Mouse (Mus musculus) myocyte (in vitro differentiated cells): ENCODE results near the gene Tmem97.

Experiments
- CEBPB ChIP-seq: IDR thresholded peaks from 2 replicates; pipeline ENCODE4 v1.6.1; 2011; ENCODE audit warnings: mild to moderate bottlenecking, moderate library complexity; ENCODE audit not compliant: poor library complexity, insufficient read depth, severe bottlenecking
- E2F4 ChIP-seq: IDR thresholded peaks from one replicate; pipeline ENCODE4 v1.6.1; 2011; ENCODE audit warnings: mild to moderate bottlenecking, control low read depth, moderate library complexity; ENCODE audit not compliant: insufficient read depth
- MAX ChIP-seq: IDR thresholded peaks from one replicate; pipeline ENCODE4 v1.6.1; 2011; ENCODE audit warnings: low read depth, mild to moderate bottlenecking, control low read depth
- MYOD1 ChIP-seq, 3 experiments: IDR thresholded peaks; one replicate each; pipeline ENCODE4 v1.6.1; 2011; ENCODE audit warnings: control low read depth in 2 of 3, low read depth in 2 of 3, mild to moderate bottlenecking in 2 of 3, moderate library complexity in 1 of 3; ENCODE audit not compliant: insufficient read length in 2 of 3, control insufficient read depth in 1 of 3
- MYOG ChIP-seq, 3 experiments: IDR thresholded peaks; one replicate each; pipeline ENCODE4 v1.6.1; 2011; ENCODE audit warnings: control low read depth in 2 of 3, low read depth in 2 of 3, mild to moderate bottlenecking in 2 of 3; ENCODE audit not compliant: insufficient read length in 2 of 3, control insufficient read depth in 1 of 3, insufficient read depth in 1 of 3
- POLR2A ChIP-seq: IDR thresholded peaks from one replicate; pipeline ENCODE4 v1.6.1; 2011; ENCODE audit warnings: low read depth, mild to moderate bottlenecking, control low read depth, moderate library complexity; ENCODE audit not compliant: insufficient read length
- POLR2AphosphoS2 ChIP-seq: IDR thresholded peaks from one replicate; pipeline ENCODE4 v1.6.1; 2011; ENCODE audit warnings: low read depth, control low read depth; ENCODE audit not compliant: insufficient read length
- REST ChIP-seq: IDR thresholded peaks from one replicate; pipeline ENCODE4 v1.6.1; 2011; ENCODE audit warnings: mild to moderate bottlenecking, control low read depth, moderate library complexity; ENCODE audit not compliant: insufficient read depth, insufficient read length
- SRF ChIP-seq: IDR thresholded peaks from one replicate; pipeline ENCODE4 v1.6.1; 2011; ENCODE audit warnings: low read depth; ENCODE audit not compliant: control insufficient read depth, insufficient read length
- TCF12 ChIP-seq: IDR thresholded peaks from one replicate; pipeline ENCODE4 v1.6.1; 2011; ENCODE audit warnings: mild to moderate bottlenecking, control low read depth; ENCODE audit not compliant: poor library complexity, insufficient read depth, severe bottlenecking
- TCF3 ChIP-seq: IDR thresholded peaks from one replicate; pipeline ENCODE4 v1.6.1; 2011; ENCODE audit warnings: low read depth, control low read depth; ENCODE audit not compliant: insufficient read length
- USF1 ChIP-seq: IDR thresholded peaks from one replicate; pipeline ENCODE4 v1.6.1; 2011; ENCODE audit warnings: low read depth, mild to moderate bottlenecking, control low read depth, moderate library complexity

DNA sequence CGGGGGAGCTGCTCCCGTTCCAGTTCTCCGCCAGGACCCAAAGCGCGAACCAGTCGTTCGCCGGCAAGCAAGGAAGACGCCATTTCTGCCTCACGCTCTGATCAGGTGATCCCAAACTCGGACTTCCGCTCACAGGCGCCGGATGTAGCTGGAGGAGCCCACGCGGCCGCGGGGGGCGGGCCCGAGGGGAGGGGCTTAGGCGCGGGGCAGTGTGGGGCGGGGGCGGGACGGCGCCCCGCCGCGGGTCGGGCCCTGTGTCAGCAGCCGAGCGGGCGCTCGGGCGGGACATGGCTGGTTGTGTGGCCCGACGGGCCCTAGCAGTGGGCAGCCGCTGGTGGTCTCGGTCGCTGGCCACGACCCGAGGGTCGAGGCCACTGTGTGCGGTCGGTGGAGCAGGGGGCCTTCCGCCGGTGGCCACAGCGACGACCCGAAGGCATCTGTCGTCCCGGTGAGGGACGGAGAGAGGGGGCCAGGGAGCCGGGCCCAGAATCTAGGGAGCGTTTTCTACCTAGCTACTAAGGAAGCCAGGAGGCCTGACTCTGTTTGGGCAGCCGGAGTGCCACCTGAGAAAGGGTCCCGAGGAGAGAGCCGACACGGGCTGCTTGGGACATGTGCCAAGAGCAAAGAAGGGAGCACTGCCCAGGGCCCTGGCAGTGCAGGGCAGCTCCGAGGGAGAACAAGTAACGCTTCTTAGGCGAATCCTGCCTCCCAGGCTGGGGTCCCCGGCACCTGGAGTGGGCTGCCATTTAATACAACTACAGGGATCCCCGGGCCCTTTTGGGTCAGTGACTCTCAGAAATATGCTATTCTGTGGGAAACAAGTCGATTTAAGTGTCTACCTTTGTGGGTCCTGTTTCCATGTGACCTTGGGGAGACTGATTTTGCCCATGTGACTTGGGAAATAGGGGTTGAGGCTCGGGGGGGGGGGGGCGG is 38.3 kb downstream of the Tmem97 start, which contains the start of the genes Tmem199 and Poldip2:
- TF ChIP-seq POLR2A (peak; percentile 97), TCF12 (no peak), E2F4 (peak; percentile 17), USF1 (peak; percentile 93), POLR2AphosphoS2 (peak; percentile 88), MYOG (IDR thresholded peaks at IDR 0.05; ENCODE audit: control insufficient read depth in 1 of 3, insufficient read depth in 1 of 3, insufficient read length in 2 of 3, low read depth in 2 of 3) (no peak), MAX (no peak), TCF3 (no peak), MYOD1 (IDR thresholded peaks at IDR 0.05; ENCODE audit: control insufficient read depth in 1 of 3, insufficient read length in 2 of 3, low read depth in 2 of 3) (peak in 1 of 3 experiments; percentile 6), CEBPB (no peak), REST (no peak), SRF (peak; percentile 29)
